Mouse (Mus musculus) thymus, adult 2 months (tissue): ENCODE measurements around the gene Parp8.

ENCODE experiments used
- CTCF ChIP-seq: fragments of 200-500 bp; IDR thresholded peaks from 2 replicates; pipeline ENCODE4 v1.5.1; 2012; ENCODE audit warnings: mild to moderate bottlenecking, control low read depth, low read length, moderate library complexity, borderline replicate concordance; ENCODE audit not compliant: control insufficient read depth, poor library complexity, insufficient read depth; ENCODE audit errors: extremely low read depth
- POLR2A ChIP-seq: fragments of 200-500 bp; IDR thresholded peaks from 2 replicates; pipeline ENCODE4 v1.6.1; 2012; ENCODE audit warnings: mild to moderate bottlenecking, low read length, control low read depth, moderate library complexity; ENCODE audit not compliant: control insufficient read depth, poor library complexity, insufficient read depth; ENCODE audit errors: extremely low read depth

DNA sequence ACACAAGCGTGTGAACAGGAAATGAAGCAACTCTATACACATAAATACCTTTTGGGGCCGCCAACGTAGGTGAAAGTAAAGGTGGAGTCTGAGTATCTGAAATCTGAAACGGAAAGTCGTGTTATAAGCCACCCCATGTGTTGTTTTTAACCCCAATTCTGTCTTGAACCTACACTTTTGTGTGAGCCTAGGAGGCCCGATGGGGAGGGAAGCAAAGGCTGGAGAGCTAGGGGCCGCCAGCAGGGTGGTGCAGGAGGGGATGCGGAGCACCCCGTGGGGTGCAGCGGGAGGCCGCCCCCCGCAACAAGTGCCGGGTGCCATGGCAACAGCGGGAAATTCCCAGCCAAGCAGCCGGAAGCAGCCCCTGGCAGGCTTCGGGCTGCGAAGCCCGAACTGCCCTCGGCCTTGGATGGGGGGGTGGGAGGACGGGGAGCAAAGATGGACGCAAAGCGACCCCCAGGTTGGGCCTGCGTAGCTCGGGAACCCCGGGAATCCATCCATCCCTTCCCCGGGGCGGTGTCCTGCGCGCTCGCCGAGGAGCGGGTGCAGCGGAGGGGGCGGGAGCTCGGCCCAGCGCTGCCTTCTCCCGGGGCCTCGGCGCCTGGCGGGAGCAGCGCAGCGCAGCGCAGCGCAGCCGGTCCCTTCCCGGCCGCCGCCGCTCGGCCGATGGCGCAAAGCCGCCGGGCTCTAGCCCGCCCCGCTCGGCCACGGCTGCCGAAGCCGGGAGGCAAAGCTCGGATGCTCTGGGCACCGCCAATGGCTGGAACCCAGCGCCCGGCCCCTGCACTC, 1.0 kb downstream of the Parp8 start:
- peak; percentile 54; the same call in 1 of the 2 replicates for TF ChIP-seq POLR2A
- TF ChIP-seq CTCF, result peak; percentile 39; the same call in 1 of the 2 replicates
